In the genomic region with DNA sequence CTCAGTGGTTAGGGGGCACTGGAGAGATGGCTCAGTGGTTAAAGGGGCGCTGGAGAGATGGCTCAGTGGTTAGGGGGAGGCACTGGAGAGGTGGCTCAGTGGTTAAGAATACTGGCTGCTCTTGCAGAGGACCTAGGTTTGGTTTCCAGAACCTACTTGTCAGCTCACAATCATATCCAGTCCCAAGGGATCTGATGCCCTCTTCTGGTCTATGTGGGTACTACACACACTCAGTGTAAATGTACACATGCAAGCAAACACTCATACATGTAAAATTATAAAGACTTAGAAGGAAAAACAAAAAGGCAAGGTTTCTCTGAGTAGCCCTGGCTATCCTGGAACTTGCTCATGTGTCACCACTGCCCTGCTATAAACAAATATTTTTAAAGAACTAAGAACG, we compare ENCODE assay signal across 12 mouse cellular contexts. TPM values are rescaled to one million over a fixed set of nuclear protein-coding genes. Genes with fewer than 3 reads are reported as not detected.
DNase-seq lines count a peak whose midpoint lies in the region; ATAC-seq and TF ChIP-seq lines count a peak whose summit lies in the region.
"Had no signal": no experiment of that assay in that cellular context is flagged by ENCODE, and none has a peak within 500 bp of the region (broad histone marks: within the 10 kb centered on the region; RNA-seq: fewer than 3 reads in every experiment).

No protein-coding gene starts in this region.

- no peak overlapping the region for H3K4me3 ChIP-seq in forebrain, postnatal 0 days (ENCODE audit: low read depth, low read length)
- no peak overlapping the region for H3K4me3 ChIP-seq in forebrain, embryonic 13.5 days
- H3K4me3 ChIP-seq in lung, embryonic 14.5 days (ENCODE audit: low read depth, low read length) = no peak overlapping the region
- H3K4me3 ChIP-seq in E14TG2a.4 (replicated peaks; ENCODE audit: low read length) = no peak overlapping the region
- H3K4me3 ChIP-seq in forebrain, embryonic 11.5 days (ENCODE audit: low read depth, low read length) = no peak overlapping the region
- H3K4me3 ChIP-seq: hindbrain, embryonic 10.5 days had no signal

- no peaks in the 10 kb centered on the region for H3K36me3 ChIP-seq in forebrain, postnatal 0 days (ENCODE audit: insufficient read depth)
- H3K36me3 ChIP-seq in forebrain, embryonic 13.5 days (ENCODE audit: poor library complexity, severe bottlenecking) = no peaks in the 10 kb centered on the region
- H3K36me3 ChIP-seq in lung, embryonic 14.5 days (ENCODE audit: insufficient read depth) = no peaks in the 10 kb centered on the region
- H3K36me3 ChIP-seq in E14TG2a.4 (ENCODE audit: insufficient read depth, low read length) = no peaks in the 10 kb centered on the region
- H3K36me3 ChIP-seq in forebrain, embryonic 11.5 days (ENCODE audit: control insufficient read depth, insufficient read depth, low read length) = no peaks in the 10 kb centered on the region
- H3K36me3 ChIP-seq: hindbrain, embryonic 10.5 days had no signal

- 94% methylated on average over 2 of the region's 2 CpGs for WGBS in forebrain, postnatal 0 days
- WGBS in forebrain, embryonic 13.5 days = 98% methylated on average over 2 of the region's 2 CpGs
- WGBS in lung, embryonic 14.5 days = 91% methylated on average over 2 of the region's 2 CpGs
- 96% methylated on average over 2 of the region's 2 CpGs for WGBS in forebrain, embryonic 11.5 days

- ATAC-seq in forebrain, postnatal 0 days = no peak
- no peak for ATAC-seq in forebrain, embryonic 13.5 days
- no peak for ATAC-seq in lung, embryonic 14.5 days (ENCODE audit: insufficient read depth)
- no peak for ATAC-seq in forebrain, embryonic 11.5 days (replicated peaks; ENCODE audit: low FRiP score)
- ATAC-seq: forebrain, embryonic 16.5 days had no signal

- H3K4me1 ChIP-seq in forebrain, postnatal 0 days (ENCODE audit: insufficient read depth) = no peaks in the 10 kb centered on the region
- no peaks in the 10 kb centered on the region for H3K4me1 ChIP-seq in forebrain, embryonic 13.5 days
- H3K4me1 ChIP-seq in lung, embryonic 14.5 days (ENCODE audit: insufficient read depth) = no peaks in the 10 kb centered on the region
- H3K4me1 ChIP-seq in E14TG2a.4 (replicated peaks; ENCODE audit: low read depth, low read length) = peaks cover 25% of the 10 kb centered on the region
- H3K4me1 ChIP-seq in forebrain, embryonic 11.5 days (replicated peaks; ENCODE audit: control insufficient read depth, insufficient read depth, low read length) = no peaks in the 10 kb centered on the region
- H3K4me1 ChIP-seq: hindbrain, embryonic 10.5 days had no signal

- DNase-seq in forebrain, postnatal 0 days = no peak
- DNase-seq in lung, embryonic 14.5 days = peak; percentile 34
- DNase-seq in lung, postnatal 25 days (ENCODE audit: low spot score) = no peak
- DNase-seq in induced T-regulatory cell, adult 2 months (ENCODE audit: low read depth) = peak; percentile 61
- no peak for DNase-seq in forebrain, embryonic 11.5 days (ENCODE audit: low spot score)
- no peak for DNase-seq in layer of hippocampus, postnatal 10 days (ENCODE audit: low spot score in 2 of 2)
- DNase-seq: cerebellum, adult 9-11 months; lung, postnatal 36 days had no signal

- no peaks in the 10 kb centered on the region for H3K27me3 ChIP-seq in forebrain, postnatal 0 days (ENCODE audit: insufficient read depth, low read length)
- H3K27me3 ChIP-seq in forebrain, embryonic 13.5 days = no peaks in the 10 kb centered on the region
- no peaks in the 10 kb centered on the region for H3K27me3 ChIP-seq in lung, embryonic 14.5 days (ENCODE audit: insufficient read depth, low read length)
- H3K27me3 ChIP-seq in E14TG2a.4 (ENCODE audit: insufficient read depth, low read length) = 0 out of 2 replicates have a peak, but pooled peaks cover 4% of the 10 kb centered on the region
- no peaks in the 10 kb centered on the region for H3K27me3 ChIP-seq in forebrain, embryonic 11.5 days (ENCODE audit: control insufficient read depth, insufficient read depth, low read length)

- H3K9me3 ChIP-seq in forebrain, postnatal 0 days (ENCODE audit: low read length) = no peaks in the 10 kb centered on the region
- no peaks in the 10 kb centered on the region for H3K9me3 ChIP-seq in forebrain, embryonic 13.5 days (replicated peaks)
- H3K9me3 ChIP-seq in lung, embryonic 14.5 days (ENCODE audit: low read depth, low read length) = no peaks in the 10 kb centered on the region
- H3K9me3 ChIP-seq in E14TG2a.4 (ENCODE audit: low read length) = no peaks in the 10 kb centered on the region
- no peaks in the 10 kb centered on the region for H3K9me3 ChIP-seq in forebrain, embryonic 11.5 days (ENCODE audit: control insufficient read depth, low read length)
- H3K9me3 ChIP-seq: hindbrain, embryonic 10.5 days had no signal

- peak; percentile 36 for TF ChIP-seq CTCF in forebrain, postnatal 0 days (IDR thresholded peaks at IDR 0.05; ENCODE audit: low read depth)
- TF ChIP-seq CTCF in lung, embryonic 14.5 days (IDR thresholded peaks at IDR 0.05; ENCODE audit: low read depth) = peak; percentile 49
- peak; percentile 77 for TF ChIP-seq CTCF in E14TG2a.4 (conservative IDR thresholded peaks at IDR 0.05; ENCODE audit: low read length)

- H3K27ac ChIP-seq in forebrain, postnatal 0 days (ENCODE audit: low read depth, low read length) = no peak overlapping the region
- no peak overlapping the region for H3K27ac ChIP-seq in forebrain, embryonic 13.5 days
- H3K27ac ChIP-seq in lung, embryonic 14.5 days (ENCODE audit: low read depth) = no peak overlapping the region
- no peak overlapping the region for H3K27ac ChIP-seq in forebrain, embryonic 11.5 days (ENCODE audit: low read depth, low read length)
- H3K27ac ChIP-seq: hindbrain, embryonic 10.5 days had no signal

- H3K4me2 ChIP-seq in forebrain, postnatal 0 days (ENCODE audit: low read depth) = no peak overlapping the region
- H3K4me2 ChIP-seq in forebrain, embryonic 13.5 days = no peak overlapping the region
- no peak overlapping the region for H3K4me2 ChIP-seq in lung, embryonic 14.5 days
- H3K4me2 ChIP-seq in forebrain, embryonic 11.5 days (ENCODE audit: low read depth, low read length, severe bottlenecking) = no peak overlapping the region

- no peak overlapping the region for H3K9ac ChIP-seq in forebrain, postnatal 0 days
- H3K9ac ChIP-seq in forebrain, embryonic 13.5 days = no peak overlapping the region
- no peak overlapping the region for H3K9ac ChIP-seq in lung, embryonic 14.5 days
- no peak overlapping the region for H3K9ac ChIP-seq in forebrain, embryonic 11.5 days (ENCODE audit: low read length)

RNA-seq across cellular contexts. Expression of a gene that starts 21.6 kb away (rescaled TPM):
- total RNA-seq in forebrain, postnatal 0 days (2014; rRNA removed) = 18.2 and 24.9 TPM in 2 replicates
- polyA plus RNA-seq in forebrain, postnatal 0 days (2015; fragmentation: Nextera tagmentation; extraction: Ambion mirVana) = 12.8 and 20.8 TPM in 2 replicates
- polyA plus RNA-seq in forebrain, embryonic 13.5 days (2015; fragmentation: Nextera tagmentation; extraction: Ambion mirVana) = 12.5 and 14.0 TPM in 2 replicates
- 15.0 and 15.1 TPM in 2 replicates for polyA plus RNA-seq in lung, embryonic 14.5 days (2014; fragmentation: Nextera tagmentation; extraction: Ambion mirVana)
- 12.7 and 13.9 TPM in 2 replicates for polyA plus RNA-seq in forebrain, embryonic 11.5 days (2014; fragmentation: Nextera tagmentation; extraction: Ambion mirVana)
- total RNA-seq in layer of hippocampus, postnatal 10 days (2021) = 10 to 100 TPM; 17.6 to 19.7 TPM

RNA-seq across cellular contexts. Expression of a gene that starts 54.1 kb away (rescaled TPM):
- 7.5 and 9.9 TPM in 2 replicates for total RNA-seq in forebrain, postnatal 0 days (2014; rRNA removed)
- polyA plus RNA-seq in forebrain, postnatal 0 days (2015; fragmentation: Nextera tagmentation; extraction: Ambion mirVana) = 8.3 and 11.8 TPM in 2 replicates
- polyA plus RNA-seq in forebrain, embryonic 13.5 days (2015; fragmentation: Nextera tagmentation; extraction: Ambion mirVana) = 25.9 and 31.9 TPM in 2 replicates
- 76.4 and 79.8 TPM in 2 replicates for polyA plus RNA-seq in lung, embryonic 14.5 days (2014; fragmentation: Nextera tagmentation; extraction: Ambion mirVana)
- 68.6 and 71.1 TPM in 2 replicates for polyA plus RNA-seq in forebrain, embryonic 11.5 days (2014; fragmentation: Nextera tagmentation; extraction: Ambion mirVana)
- total RNA-seq in layer of hippocampus, postnatal 10 days (2021) = 10 to 100 TPM in 1 of 2 experiments, 1 to 10 TPM in 1; 9.4 to 11.4 TPM

Comparison
In these comparisons a context has a peak if more than half of its experiments do, and no peak if none do; other contexts are left out.
1. DNase-seq: peak in lung, embryonic 14.5 days (single experiment) and induced T-regulatory cell, adult 2 months (single experiment); none in forebrain, postnatal 0 days (single experiment), lung, postnatal 25 days (single experiment), forebrain, embryonic 11.5 days (single experiment) and layer of hippocampus, postnatal 10 days (0 of 2).
2. Peak in every context shown above with its lines, with median percentiles within 50 percentile points of each other: CTCF ChIP-seq.